Mouse (Mus musculus) gastrocnemius, postnatal 25 days (tissue): ENCODE measurements around the gene Ifnz. TPM values are rescaled to one million over a fixed set of nuclear protein-coding genes. Genes with fewer than 3 reads are reported as not detected.
"Not testable (repeated sequence)": the region's sequence is repeated elsewhere in the genome, so short reads cannot be mapped to it uniquely, and the experiment has no call there.

ENCODE experiments used
- DNase-seq: peaks from one replicate; pipeline ENCODE4 v3.0.0; 2022
- long read RNA-seq, 2 experiments: library from polyadenylated mRNA; stranded (forward); transcript quantifications; one replicate each; pipeline ENCODE4 v2.0.0; 2021
- total RNA-seq, 2 experiments: library from RNA; stranded (reverse); gene quantifications; 1 replicate in 1 of 2; 2 replicates in 1 of 2; pipeline ENCODE4 v1.2.3; 2021

Gene Ifnz
- total RNA-seq: not detected
- long read RNA-seq, experiment 1: 0 reads
- long read RNA-seq, experiment 2: 0 reads

DNA sequence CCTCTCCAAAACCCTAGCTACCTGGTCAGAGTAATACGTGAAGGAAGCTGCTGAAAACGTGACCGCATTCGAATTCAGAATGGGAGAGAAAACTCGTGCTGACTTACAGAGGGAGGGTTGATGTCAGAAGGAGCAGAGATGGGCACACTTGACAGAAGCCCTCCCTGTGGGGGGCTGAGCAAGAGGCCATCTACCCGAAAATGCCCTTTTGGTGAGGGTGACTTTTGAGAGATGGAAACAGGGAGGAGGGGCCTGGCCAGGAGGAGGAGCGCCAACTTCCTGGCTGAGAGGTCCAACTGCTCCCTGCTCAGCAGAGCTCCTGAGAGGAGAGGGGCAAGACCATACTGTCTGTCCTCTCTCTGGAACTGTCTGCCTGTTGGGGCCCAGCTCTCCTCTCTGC is at the start of gene Ifnz:
TSS of gene Ifnz (plus strand) at position 301 of the 400 bp plus-strand sequence.
- not testable (repeated sequence) for DNase-seq

DNA sequence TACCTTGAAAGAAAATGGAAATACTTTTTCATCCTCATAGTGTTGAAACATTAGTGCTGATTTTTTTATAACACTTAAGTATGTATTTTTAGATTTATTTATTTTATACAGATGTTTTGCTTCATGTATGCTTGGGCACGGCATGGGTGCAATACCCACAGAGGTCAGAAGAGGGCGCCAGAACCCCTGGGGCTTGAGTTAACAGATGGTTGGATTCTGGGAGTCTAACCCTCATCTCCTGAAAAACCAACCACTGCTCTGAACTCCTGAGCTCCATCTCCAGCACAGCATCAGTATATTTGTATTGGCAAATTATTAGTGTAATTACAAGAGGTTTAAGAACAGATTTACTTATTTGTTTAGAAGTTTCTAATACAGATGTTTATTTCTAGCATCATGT is 43.5 kb upstream of the Ifnz start:
- no peak for DNase-seq

DNA sequence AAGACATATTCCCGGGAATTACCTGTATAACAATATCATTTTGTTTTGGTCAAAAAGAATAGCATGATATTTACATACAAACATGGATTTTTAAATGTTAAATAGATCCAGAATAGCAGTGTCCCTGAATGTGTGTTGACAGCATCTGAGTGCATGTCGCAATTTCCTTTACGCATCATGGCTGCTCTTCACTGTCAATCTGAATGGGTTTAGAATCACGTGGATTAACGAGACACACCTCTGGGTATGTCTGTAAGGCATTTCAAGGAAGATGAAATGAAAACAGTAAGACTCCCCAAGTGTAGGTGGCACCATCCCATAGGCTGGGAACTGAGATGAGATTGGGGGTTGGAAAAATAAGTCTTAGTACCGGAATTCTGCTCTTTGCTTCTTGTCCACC is 42.9 kb upstream of the Ifnz start:
- DNase-seq: no peak

DNA sequence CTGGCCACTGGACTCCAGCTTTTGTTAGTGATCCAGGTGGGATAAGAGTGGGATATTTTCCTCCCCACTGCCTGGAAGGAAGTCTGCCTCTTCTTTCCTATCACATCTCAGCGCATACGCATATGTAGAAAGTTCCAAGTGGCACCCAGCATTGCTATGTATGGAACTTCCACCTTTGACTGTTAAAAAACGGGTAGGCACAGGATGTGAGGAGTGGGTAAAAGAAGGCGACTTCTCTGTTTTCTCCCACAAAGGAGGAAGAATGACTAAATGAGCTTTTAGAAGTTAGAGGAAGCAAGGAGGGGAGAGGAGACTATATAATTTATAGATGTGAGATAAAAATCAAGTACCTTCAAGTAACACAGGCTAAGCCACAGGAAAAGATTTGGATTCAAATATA is 40.5 kb upstream of the Ifnz start:
- no peak for DNase-seq

DNA sequence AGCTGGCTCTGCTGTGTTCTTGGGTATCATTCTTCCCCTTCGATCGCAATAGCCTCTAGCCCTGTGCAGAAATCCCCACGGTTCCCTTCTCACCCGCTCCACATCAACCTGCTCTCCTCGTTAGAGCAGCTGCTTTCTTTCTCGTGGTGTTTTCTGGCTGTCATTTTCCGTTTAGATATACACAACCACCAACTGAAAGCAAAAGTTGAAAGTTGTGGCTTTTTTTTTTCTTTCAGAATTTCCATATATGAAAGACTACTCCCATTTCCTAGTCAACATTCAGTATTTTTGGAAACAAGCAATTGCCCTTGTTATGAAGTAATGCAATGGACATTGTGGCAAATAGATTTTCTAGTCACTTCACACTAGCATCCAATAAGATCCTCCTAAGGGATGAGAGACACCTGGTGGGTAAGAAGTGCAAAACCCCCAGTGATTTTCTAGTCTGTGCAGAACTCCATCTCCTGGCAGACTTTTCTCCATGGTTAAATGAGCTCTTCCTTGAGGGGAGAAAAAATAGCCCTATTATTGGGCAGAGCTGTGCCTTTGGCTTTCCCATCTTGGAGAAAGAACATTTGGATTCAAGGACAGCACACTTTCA is 39.1 kb upstream of the Ifnz start:
- DNase-seq: no peak

DNA sequence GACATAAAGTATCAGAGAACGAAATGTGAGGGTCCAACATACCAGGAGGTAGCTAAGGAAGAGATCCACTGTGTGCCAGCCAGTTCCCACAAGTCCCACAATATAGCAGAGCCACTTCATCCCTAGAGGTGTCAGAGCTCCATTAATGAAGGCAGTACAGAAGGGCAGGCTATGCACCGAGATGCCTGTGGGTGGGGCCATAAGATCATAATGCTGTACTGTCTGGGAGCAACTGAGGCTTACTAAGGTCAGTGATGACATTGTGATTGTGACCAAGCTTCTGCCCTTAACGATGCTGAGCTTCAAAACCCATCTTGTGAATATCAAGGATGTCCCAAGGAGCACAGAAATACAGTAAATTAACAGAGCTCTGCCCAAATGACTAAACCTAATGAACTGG is 37.7 kb upstream of the Ifnz start:
- no peak for DNase-seq

DNA sequence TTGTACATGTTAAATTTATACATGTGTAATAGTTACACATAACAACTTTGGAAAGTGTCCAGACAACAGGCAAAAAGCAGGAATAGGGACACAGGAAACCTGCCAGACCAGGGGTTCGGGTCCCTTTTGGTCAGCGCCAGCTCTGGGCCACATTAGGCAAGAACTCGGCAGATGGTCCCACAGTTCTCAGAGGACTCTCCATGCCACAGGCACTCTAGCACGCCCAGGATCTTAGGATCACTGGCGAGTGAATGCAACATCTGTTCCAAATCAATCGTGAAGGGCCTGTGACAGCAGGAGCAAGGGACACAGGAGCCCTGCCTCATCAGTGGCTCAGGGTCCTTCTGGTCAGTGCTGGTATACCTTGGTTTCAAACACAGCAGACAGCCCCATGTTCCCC is 32.0 kb upstream of the Ifnz start:
- DNase-seq: no peak

DNA sequence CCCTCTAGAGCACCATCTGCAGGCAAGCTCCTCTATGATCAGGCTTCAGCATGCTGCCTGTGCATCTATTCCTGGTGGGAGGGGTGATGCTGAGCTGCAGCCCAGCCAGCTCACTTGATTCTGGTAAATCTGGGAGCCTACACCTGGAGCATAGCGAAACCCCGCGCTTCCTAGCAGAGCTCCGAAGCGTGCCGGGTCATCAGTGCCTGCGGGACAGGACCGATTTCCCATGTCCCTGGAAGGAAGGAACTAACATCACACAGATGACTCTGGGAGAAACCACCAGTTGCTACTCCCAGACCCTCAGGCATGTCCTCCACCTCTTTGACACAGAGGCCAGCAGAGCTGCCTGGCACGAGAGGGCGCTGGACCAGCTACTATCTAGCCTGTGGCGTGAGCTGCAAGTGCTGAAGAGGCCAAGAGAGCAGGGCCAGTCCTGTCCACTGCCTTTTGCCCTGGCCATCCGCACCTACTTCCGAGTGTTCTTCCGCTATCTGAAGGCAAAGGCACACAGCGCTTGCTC is 27.1 kb upstream of the Ifnz start, which contains the start of gene Gm13271:
TSS of gene Gm13271 (plus strand) at position 51 of the 523 bp plus-strand sequence.
- peak; percentile 54 for DNase-seq

DNA sequence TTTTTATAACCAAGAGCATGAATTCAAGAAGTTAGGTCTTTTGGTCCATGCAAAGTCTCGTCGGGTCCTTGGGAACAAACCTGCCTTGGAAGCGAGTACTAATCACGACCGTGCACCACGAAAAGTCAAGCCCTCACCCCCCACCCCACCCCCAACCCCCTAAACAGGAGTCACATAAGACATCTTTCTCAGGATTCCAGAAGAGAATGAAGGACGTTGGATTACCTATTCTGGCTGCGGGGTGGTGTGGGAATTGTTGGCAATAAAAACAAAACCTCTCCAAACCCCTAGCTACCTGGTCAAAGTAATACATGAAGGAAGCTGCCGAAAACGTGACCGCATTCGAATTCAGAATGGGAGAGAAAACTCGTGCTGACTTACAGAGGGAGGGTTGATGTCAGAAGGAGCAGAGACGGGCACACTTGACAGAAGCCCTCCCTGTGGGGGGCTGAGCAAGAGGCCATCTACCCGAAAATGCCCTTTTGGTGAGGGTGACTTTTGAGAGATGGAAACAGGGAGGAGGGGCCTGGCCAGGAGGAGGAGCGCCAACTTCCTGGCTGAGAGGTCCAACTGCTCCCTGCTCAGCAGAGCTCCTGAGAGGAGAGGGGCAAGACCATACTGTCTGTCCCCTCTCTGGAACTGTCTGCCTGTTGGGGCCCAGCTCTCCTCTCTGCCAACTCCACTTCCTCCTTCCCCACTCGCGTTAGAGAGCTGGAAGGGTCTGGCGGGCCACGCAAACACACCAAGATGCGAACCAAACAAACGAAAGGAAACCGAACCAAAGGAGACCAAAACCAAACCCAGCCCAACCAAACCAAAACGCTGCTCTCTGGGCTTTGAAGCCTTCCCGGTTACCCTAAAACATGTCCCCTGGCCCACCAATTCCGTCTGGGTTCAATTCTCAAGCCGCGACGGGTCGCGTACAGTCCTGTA is 25.1 kb upstream of the Ifnz start:
- not testable (repeated sequence) for DNase-seq

DNA sequence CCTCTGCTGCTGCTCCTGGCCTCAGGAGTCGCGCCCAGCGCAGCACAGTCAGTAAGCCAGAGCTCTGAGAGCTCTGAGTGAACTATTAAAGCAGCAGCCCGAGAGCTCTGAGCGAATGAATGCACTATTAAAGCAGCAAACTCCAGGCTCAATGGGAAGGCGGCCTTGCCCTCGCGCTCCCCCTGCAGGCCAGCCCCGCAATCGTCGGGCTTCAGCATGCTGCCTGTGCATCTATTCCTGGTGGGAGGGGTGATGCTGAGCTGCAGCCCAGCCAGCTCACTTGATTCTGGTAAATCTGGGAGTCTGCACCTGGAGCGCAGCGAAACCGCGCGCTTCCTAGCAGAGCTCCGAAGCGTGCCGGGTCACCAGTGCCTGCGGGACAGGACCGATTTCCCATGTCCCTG is 24.3 kb upstream of the Ifnz start:
- peak; percentile 86 for DNase-seq

DNA sequence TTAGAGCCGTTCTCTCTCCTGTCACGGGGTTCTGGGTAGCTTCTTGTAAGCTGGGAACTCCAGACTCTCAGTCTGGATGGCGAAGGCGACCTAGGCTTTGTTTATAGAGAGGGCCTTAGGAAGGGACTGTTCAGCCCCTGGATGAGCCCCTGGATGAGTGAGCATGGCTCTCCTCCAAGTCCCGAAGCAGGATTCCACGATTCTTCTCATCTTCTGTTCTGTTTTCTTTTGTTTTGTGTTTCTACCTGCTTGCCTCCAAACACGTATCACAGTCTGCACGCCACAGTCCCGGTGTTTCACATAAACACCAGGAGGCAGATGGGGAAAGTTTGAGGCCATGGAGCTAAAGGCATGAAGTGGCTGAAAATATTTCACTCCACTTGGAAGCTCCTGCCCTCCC is 23.2 kb upstream of the Ifnz start:
- DNase-seq: not testable (repeated sequence)

DNA sequence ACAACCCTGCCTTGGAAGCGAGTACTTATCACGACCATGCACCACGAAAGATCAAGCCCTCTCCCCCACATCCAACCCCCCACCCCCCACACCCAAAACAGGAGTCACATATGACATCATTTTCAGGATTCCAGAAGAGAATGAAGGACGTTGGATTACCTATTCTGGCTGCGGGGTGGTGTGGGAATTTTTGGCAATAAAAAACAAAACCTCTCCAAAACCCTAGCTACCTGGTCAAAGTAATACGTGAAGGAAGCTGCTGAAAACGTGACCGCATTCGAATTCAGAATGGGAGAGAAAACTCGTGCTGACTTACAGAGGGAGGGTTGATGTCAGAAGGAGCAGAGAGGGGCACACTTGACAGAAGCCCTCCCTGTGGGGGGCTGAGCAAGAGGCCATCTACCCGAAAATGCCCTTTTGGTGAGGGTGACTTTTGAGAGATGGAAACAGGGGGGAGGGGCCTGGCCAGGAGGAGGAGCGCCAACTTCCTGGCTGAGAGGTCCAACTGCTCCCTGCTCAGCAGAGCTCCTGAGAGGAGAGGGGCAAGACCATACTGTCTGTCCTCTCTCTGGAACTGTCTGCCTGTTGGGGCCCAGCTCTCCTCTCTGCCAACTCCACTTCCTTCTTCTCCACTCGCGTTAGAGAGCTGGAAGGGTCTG is 22.2 kb upstream of the Ifnz start, which contains the start of gene Gm13283:
TSS of gene Gm13283 (plus strand) at position 510 of the 659 bp plus-strand sequence.
- DNase-seq: peak; percentile 36

DNA sequence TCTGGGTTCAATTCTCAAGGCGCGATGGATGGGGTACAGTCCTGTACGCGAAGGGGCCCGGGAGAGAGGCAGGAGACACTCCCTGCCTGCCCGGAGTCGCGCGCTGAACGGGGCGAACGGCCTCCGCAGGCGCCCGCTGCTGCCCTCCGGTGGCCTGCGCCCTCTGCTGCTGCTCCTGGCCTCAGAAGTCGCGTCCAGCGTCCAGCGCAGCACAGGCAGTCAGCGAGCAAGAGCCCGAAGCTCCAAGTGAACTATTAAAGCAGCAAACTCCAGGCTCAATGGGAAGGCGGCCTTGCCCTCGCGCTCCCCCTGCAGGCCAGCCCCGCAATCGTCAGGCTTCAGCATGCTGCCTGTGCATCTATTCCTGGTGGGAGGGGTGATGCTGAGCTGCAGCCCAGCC is 21.5 kb upstream of the Ifnz start:
- DNase-seq: peak; percentile 79

DNA sequence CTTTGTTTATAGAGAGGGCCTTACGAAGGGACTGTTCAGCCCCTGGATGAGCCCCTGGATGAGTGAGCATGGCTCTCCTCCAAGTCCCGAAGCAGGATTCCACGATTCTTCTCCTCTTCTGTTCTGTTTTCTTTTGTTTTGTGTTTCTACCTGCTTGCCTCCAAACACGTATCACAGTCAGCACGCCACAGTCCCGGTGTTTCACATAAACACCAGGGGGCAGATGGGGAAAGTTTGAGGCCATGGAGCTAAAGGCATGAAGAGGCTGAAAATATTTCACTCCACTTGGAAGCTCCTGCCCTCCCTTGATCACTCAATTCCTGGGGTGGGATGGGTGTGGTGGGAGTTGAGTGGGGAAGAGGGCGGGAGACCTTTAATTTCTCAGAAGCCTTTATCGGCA is 20.2 kb upstream of the Ifnz start:
- peak; percentile 66 for DNase-seq

DNA sequence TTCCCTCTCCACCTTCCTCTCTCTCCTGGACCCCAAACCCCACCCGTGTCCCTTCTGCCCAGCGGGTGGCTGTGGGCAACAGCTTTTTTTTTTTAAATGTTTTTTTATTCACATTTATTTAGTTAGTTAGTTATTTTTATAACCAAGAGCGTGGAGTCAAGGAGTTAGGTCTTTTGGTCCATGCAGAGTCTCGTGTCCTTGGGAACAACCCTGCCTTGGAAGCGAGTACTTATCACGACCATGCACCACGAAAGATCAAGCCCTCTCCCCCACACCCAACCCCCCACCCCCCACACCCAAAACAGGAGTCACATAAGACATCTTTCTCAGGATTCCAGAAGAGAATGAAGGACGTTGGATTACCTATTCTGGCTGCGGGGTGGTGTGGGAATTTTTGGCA is 19.6 kb upstream of the Ifnz start:
- not testable (repeated sequence) for DNase-seq

DNA sequence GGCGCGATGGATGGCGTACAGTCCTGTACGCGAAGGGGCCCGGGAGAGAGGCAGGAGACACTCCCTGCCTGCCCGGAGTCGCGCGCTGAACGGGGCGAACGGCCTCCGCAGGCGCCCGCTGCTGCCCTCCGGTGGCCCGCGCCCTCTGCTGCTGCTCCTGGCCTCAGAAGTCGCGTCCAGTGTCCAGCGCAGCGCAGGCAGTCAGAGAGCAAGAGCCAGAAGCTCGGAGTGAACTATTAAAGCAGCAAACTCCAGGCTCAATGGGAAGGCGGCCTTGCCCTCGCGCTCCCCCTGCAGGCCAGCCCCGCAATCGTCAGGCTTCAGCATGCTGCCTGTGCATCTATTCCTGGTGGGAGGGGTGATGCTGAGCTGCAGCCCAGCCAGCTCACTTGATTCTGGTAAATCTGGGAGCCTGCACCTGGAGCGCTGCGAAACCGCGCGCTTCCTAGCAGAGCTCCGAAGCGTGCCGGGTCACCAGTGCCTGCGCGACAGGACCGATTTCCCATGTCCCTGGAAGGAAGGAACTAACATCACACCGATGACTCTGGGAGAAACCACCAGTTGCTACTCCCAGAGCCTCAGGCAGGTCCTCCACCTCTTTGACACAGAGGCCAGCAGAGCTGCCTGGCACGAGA is 18.4 kb upstream of the Ifnz start:
- peak; percentile 64 for DNase-seq

DNA sequence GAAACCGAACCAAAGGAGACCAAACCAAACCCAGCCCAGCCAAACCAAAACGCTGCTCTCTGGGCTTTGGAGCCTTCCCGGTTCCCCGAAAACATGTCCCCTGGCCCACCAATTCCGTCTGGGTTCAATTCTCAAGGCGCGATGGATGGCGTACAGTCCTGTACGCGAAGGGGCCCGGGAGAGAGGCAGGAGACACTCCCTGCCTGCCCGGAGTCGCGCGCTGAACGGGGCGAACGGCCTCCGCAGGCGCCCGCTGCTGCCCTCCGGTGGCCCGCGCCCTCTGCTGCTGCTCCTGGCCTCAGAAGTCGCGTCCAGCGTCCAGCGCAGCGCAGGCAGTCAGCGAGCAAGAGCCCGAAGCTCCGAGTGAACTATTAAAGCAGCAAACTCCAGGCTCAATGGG is 8.4 kb upstream of the Ifnz start, which contains the start of gene Gm13290:
TSS of gene Gm13290 (plus strand) at position 301 of the 400 bp plus-strand sequence.
- not testable (repeated sequence) for DNase-seq

DNA sequence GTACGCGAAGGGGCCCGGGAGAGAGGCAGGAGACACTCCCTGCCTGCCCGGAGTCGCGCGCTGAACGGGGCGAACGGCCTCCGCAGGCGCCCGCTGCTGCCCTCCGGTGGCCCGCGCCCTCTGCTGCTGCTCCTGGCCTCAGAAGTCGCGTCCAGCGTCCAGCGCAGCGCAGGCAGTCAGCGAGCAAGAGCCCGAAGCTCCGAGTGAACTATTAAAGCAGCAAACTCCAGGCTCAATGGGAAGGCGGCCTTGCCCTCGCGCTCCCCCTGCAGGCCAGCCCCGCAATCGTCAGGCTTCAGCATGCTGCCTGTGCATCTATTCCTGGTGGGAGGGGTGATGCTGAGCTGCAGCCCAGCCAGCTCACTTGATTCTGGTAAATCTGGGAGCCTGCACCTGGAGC is 5.3 kb upstream of the Ifnz start, which contains the start of gene Gm13289:
TSS of gene Gm13289 (plus strand) at position 301 of the 400 bp plus-strand sequence.
- not testable (repeated sequence) for DNase-seq

DNA sequence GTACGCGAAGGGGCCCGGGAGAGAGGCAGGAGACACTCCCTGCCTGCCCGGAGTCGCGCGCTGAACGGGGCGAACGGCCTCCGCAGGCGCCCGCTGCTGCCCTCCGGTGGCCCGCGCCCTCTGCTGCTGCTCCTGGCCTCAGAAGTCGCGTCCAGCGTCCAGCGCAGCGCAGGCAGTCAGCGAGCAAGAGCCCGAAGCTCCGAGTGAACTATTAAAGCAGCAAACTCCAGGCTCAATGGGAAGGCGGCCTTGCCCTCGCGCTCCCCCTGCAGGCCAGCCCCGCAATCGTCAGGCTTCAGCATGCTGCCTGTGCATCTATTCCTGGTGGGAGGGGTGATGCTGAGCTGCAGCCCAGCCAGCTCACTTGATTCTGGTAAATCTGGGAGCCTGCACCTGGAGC is 2.4 kb upstream of the Ifnz start, which contains the start of gene Gm13272:
TSS of gene Gm13272 (plus strand) at position 301 of the 400 bp plus-strand sequence.
- not testable (repeated sequence) for DNase-seq

DNA sequence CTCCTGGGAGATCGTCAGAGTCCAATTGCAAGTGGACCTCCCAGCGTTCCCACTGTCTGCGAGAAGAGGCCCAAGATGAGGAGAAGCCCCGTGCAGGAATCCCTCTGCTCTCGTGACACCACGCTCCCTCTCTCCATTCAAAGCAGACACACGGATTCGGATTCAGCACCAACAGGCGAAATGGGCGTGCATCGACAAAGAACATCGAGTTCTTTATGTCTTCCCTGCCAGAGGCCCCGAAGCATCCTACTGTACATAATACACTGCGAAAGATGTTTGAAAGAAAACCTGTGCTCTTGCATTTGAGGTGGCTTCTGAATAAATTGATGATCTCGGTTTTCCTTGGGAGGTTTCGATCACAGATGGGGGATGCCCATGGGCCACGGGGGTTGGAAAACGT is 1.6 kb upstream of the Ifnz start:
- DNase-seq: not testable (repeated sequence)

DNA sequence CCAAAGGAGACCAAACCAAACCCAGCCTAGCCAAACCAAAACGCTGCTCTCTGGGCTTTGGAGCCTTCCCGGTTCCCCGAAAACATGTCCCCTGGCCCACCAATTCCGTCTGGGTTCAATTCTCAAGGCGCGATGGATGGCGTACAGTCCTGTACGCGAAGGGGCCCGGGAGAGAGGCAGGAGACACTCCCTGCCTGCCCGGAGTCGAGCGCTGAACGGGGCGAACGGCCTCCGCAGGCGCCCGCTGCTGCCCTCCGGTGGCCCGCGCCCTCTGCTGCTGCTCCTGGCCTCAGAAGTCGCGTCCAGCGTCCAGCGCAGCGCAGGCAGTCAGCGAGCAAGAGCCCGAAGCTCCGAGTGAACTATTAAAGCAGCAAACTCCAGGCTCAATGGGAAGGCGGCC is 404 bp downstream of the Ifnz start:
- DNase-seq: not testable (repeated sequence)

DNA sequence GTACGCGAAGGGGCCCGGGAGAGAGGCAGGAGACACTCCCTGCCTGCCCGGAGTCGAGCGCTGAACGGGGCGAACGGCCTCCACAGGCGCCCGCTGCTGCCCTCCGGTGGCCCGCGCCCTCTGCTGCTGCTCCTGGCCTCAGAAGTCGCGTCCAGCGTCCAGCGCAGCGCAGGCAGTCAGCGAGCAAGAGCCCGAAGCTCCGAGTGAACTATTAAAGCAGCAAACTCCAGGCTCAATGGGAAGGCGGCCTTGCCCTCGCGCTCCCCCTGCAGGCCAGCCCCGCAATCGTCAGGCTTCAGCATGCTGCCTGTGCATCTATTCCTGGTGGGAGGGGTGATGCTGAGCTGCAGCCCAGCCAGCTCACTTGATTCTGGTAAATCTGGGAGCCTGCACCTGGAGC is 3.5 kb downstream of the Ifnz start, which contains the start of gene Gm13276:
TSS of gene Gm13276 (plus strand) at position 301 of the 400 bp plus-strand sequence.
- not testable (repeated sequence) for DNase-seq
